Mouse (Mus musculus) CH12.LX (cell line): ENCODE data around the gene Rhag.

ENCODE experiments used
- CTCF ChIP-seq, 2 experiments: IDR thresholded peaks in 1 of 2; conservative IDR thresholded peaks in 1 of 2; 2 replicates each; pipeline ENCODE4 v1.5.1; 2011 to 2012; ENCODE audit warnings: low read depth in 2 of 2, low read length in 2 of 2, improper control_type of control experiment in 1 of 2, inconsistent platforms in 1 of 2, mild to moderate bottlenecking in 1 of 2, moderate library complexity in 1 of 2
- KAT2A ChIP-seq: IDR thresholded peaks from 2 replicates; pipeline ENCODE4 v1.6.1; 2012; ENCODE audit warnings: low read length, improper control_type of control experiment, inconsistent platforms; ENCODE audit not compliant: insufficient replicate concordance
- POLR2A ChIP-seq: IDR thresholded peaks from 2 replicates; pipeline ENCODE4 v1.6.1; 2011; ENCODE audit warnings: low read depth, mild to moderate bottlenecking, improper control_type of control experiment, low read length
- RAD21 ChIP-seq: IDR thresholded peaks from 2 replicates; pipeline ENCODE4 v1.6.1; 2011; ENCODE audit warnings: low read depth, mild to moderate bottlenecking, low read length, improper control_type of control experiment, moderate library complexity
- USF1 ChIP-seq: IDR thresholded peaks from 2 replicates; pipeline ENCODE4 v1.6.1; 2014; ENCODE audit warnings: low read depth, mild to moderate bottlenecking, inconsistent platforms, low read length, improper control_type of control experiment
- USF2 ChIP-seq: conservative IDR thresholded peaks from 2 replicates; pipeline ENCODE4 v1.6.1; 2011; ENCODE audit warnings: low read depth, low read length, improper control_type of control experiment
- ZMIZ1 ChIP-seq: IDR thresholded peaks from 2 replicates; pipeline ENCODE4 v1.6.1; 2012; ENCODE audit warnings: low read depth, mild to moderate bottlenecking, inconsistent platforms, low read length, improper control_type of control experiment

DNA sequence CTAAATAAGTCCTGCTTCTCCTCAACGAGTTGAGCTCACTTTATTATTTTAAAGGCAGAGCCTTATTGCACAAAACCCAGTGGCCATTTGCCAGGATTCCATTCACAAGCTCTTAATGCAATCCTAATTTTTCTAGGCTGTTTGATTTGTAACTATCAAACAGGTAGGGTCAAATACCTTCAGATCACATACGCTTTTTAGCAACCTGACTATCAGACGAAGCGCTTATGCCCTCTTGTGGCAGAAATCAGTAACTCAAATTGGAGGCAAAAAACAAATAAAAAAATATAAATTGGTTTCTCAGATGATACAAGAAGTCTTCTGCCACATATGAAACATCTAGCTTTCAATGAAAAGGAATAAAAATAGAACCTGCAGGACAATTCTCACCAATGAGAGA is 12.9 kb downstream of the Rhag start:
- TF ChIP-seq POLR2A (no peak), CTCF (conservative IDR thresholded peaks at IDR 0.05 in 1 of 2, IDR thresholded peaks at IDR 0.05 in 1 of 2; ENCODE audit: low read depth in 2 of 2, low read length in 2 of 2) (peak; percentile 26 to 46; a peak in 3 of 4 replicates), KAT2A (no peak), USF1 (no peak), USF2 (no peak), RAD21 (peak; percentile 41), ZMIZ1 (no peak)
